Mouse (Mus musculus) intestine, postnatal 0 days (tissue): ENCODE results near the gene Nuak1. TPM values are rescaled to one million over a fixed set of nuclear protein-coding genes. Genes with fewer than 3 reads are reported as not detected.

Source experiments
- ATAC-seq: fragments of 200-750 bp; cut with Nextera tagmentation; 2 replicates; pipeline ENCODE4 v1.8.0; 2017; ENCODE audit warnings: mild to moderate bottlenecking, moderate TSS enrichment, moderate library complexity
- H3K27ac ChIP-seq: fragments of 300-500 bp; sonication (generic); 2 replicates; pipeline ENCODE4 v1.5.1; 2014; ENCODE audit warnings: mild to moderate bottlenecking, low read depth, low read length, moderate library complexity
- H3K27me3 ChIP-seq: fragments of 300-500 bp; sonication (generic); replicated peaks from 2 replicates; pipeline ENCODE4 v1.6.1; 2014; ENCODE audit warnings: low read length, mixed read lengths; ENCODE audit not compliant: control insufficient read depth, insufficient read depth
- H3K36me3 ChIP-seq: fragments of 300-500 bp; sonication (generic); 2 replicates; pipeline ENCODE4 v1.6.1; 2014; ENCODE audit warnings: mild to moderate bottlenecking, moderate library complexity; ENCODE audit not compliant: control insufficient read depth, insufficient read depth
- H3K4me1 ChIP-seq: fragments of 300-500 bp; sonication (generic); replicated peaks from 2 replicates; pipeline ENCODE4 v1.6.1; 2014; ENCODE audit warnings: antibody characterized with exemption, low read length, mixed read lengths; ENCODE audit not compliant: control insufficient read depth, insufficient read depth
- H3K4me2 ChIP-seq: fragments of 300-500 bp; sonication (generic); replicated peaks from 2 replicates; pipeline ENCODE4 v1.6.1; 2014; ENCODE audit warnings: low read depth, mild to moderate bottlenecking, moderate library complexity
- H3K4me3 ChIP-seq: fragments of 300-500 bp; sonication (generic); 2 replicates; pipeline ENCODE4 v1.5.1; 2014; ENCODE audit warnings: low read depth, low read length
- H3K9ac ChIP-seq: fragments of 300-500 bp; sonication (generic); 2 replicates; pipeline ENCODE4 v1.6.1; 2014; ENCODE audit warnings: mild to moderate bottlenecking, low read depth, low read length
- H3K9me3 ChIP-seq: fragments of 300-500 bp; sonication (generic); 2 replicates; pipeline ENCODE4 v1.6.1; 2016; ENCODE audit warnings: mixed run types; ENCODE audit not compliant: control insufficient read depth
- CTCF ChIP-seq: sonication (generic); IDR thresholded peaks from 2 replicates; pipeline ENCODE4 v1.5.1; 2016; ENCODE audit warnings: low read depth, mild to moderate bottlenecking, control low read depth, antibody characterized with exemption, moderate library complexity
- whole genome bisulfite sequencing: fragments of 180-500 bp; shearing (Covaris S2); extraction: QIAGEN DNeasy Blood & Tissue Kit; methylation state at CpG from one replicate; pipeline ENCODE4 v1.1.7; 2014; 5-methylcytosine and 5-hydroxymethylcytosine counted together
- polyA plus RNA-seq: library from polyadenylated mRNA; unstranded; fragments of >200 nt; fragmentation: Nextera tagmentation; extraction: Ambion mirVana; gene quantifications from 2 replicates; pipeline ENCODE4 v1.2.1, GENCODE M21; 2015

Gene Nuak1
- polyA plus RNA-seq, 1 experiment from 2014 or later, result 0.37 TPM

- H3K27ac ChIP-seq, result no peak overlapping the region
These were observed 76.6 kb downstream of the Nuak1 start for GRCm38 (mm10) chr10:84363833-84364232.

DNA sequence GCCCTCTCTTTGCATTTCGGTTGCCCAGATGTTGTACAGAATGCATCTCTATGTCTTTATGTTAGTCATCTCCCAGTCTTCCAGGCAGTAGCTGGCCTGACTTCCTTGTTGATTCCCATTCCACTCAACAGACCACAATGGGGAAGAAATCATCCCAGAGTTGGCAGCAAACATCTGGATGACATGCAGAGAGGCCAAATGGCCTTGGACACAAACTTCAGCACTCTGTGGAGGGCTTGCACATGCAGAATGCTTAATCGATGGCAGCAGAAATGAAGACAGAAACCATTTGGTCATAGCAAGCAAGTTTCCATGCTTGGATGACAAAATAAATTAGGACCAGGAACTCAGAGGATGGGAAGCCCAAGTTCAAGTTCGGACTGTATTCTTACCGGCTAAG, 79.4 kb downstream of the Nuak1 start:
- Histone ChIP-seq H3K36me3 (no peaks in the 10 kb centered on the region), H3K4me1 (no peaks in the 10 kb centered on the region; the same call in 1 of the 2 replicates), H3K4me2 (no peak overlapping the region), H3K9ac (no peak overlapping the region), H3K4me3 (no peak overlapping the region), H3K27me3 (no peaks in the 10 kb centered on the region), H3K9me3 (no peaks in the 10 kb centered on the region), H3K27ac (no peak overlapping the region)
- no peak for TF ChIP-seq CTCF
- 80% methylated on average over 4 of the region's 4 CpGs for WGBS
- no peak for ATAC-seq

More at GRCm38 (mm10) chr10:84363833-84364232, 76.6 kb downstream of the Nuak1 start:
- H3K36me3 ChIP-seq, result no peaks in the 10 kb centered on the region
- ATAC-seq, result no peak
- no peak overlapping the region for H3K9ac ChIP-seq
- H3K27me3 ChIP-seq, result no peaks in the 10 kb centered on the region
- H3K4me3 ChIP-seq, result no peak overlapping the region
- no peak overlapping the region for H3K4me2 ChIP-seq
- no peaks in the 10 kb centered on the region; the same call in 1 of the 2 replicates for H3K4me1 ChIP-seq
- no peaks in the 10 kb centered on the region for H3K9me3 ChIP-seq
- 82% methylated on average over 7 of the region's 7 CpGs for WGBS
- no peak for TF ChIP-seq CTCF

DNA sequence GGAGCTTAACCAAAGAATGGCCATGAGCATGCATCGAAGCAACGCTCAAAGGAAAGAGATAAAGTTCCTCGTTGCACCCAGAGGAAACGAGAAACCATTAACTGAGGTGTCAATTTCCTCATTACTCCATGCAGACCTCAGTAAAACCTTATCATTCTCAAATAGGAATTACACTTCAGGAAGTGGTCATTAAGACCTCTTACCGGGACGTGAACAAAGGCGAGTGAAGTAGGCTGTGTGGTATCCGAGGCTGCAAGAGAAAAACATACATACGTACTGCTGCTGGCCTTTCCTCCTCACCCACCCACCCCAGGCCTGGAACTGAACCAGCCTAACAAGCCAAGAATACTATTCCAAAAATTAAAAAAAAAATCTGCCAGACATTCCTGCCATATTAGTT, 80.0 kb downstream of the Nuak1 start:
- no peak overlapping the region for H3K4me2 ChIP-seq
- no peaks in the 10 kb centered on the region; the same call in 1 of the 2 replicates for H3K4me1 ChIP-seq
- WGBS, result 70% methylated on average over 9 of the region's 9 CpGs
- no peak for ATAC-seq
- H3K27ac ChIP-seq, result no peak overlapping the region
- no peak for TF ChIP-seq CTCF
- no peak overlapping the region for H3K4me3 ChIP-seq
- no peaks in the 10 kb centered on the region for H3K9me3 ChIP-seq
- H3K27me3 ChIP-seq, result no peaks in the 10 kb centered on the region
- no peaks in the 10 kb centered on the region for H3K36me3 ChIP-seq
- no peak overlapping the region for H3K9ac ChIP-seq

GRCm38 (mm10) chr10:84358738-84359120, 81.7 kb downstream of the Nuak1 start:
- WGBS, result 96% methylated on average over 4 of the region's 4 CpGs
- no peak overlapping the region for H3K27ac ChIP-seq
- TF ChIP-seq CTCF, result no peak

DNA sequence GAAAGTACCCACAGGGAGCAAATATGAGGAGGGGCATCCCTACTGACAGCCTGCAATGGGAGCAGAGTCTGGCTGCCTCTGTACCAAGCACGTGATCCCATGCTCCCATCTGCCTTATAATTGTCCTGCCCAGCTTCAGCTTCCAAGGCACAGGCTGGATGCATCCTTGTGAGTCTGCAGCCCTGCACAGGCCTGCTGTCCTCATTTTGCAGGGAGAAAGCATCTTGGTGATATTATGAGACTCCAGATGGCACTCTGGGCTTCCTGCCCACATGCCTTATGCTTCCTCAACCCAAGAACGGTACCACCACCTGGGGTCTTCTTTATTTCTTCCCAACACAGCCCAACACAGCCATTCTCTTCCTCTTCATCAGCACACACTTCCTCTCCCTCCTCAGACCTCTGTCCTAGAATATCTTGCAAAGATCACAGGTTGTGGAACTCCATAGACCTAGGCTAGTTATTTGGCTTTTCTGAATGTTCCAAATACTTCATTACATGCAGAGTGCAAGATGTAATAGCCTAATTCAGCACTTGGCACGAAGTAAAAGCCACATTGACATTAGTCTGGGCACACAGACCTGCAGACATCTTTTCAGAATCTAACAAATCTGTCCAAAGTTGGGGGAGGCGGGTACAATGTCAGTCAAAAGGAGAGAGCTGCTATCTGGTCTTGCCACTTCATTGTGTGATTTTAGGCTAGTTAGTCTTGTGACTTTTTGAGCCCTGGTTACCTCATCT, 82.2 kb downstream of the Nuak1 start:
- no peaks in the 10 kb centered on the region for H3K9me3 ChIP-seq
- TF ChIP-seq CTCF, result no peak
- no peak overlapping the region for H3K4me3 ChIP-seq
- no peaks in the 10 kb centered on the region for H3K27me3 ChIP-seq
- H3K4me1 ChIP-seq, result no peaks in the 10 kb centered on the region
- ATAC-seq, result no peak
- no peak overlapping the region for H3K9ac ChIP-seq
- 64% methylated on average over 4 of the region's 4 CpGs for WGBS
- H3K36me3 ChIP-seq, result no peaks in the 10 kb centered on the region
- no peak overlapping the region for H3K27ac ChIP-seq
- no peak overlapping the region for H3K4me2 ChIP-seq

More at GRCm38 (mm10) chr10:84358738-84359120, 81.7 kb downstream of the Nuak1 start:
- no peaks in the 10 kb centered on the region for H3K36me3 ChIP-seq
- no peak for ATAC-seq
- H3K4me3 ChIP-seq, result no peak overlapping the region
- H3K9me3 ChIP-seq, result no peaks in the 10 kb centered on the region
- H3K9ac ChIP-seq, result no peak overlapping the region
- no peaks in the 10 kb centered on the region for H3K4me1 ChIP-seq
- no peak overlapping the region for H3K4me2 ChIP-seq
- H3K27me3 ChIP-seq, result no peaks in the 10 kb centered on the region

DNA sequence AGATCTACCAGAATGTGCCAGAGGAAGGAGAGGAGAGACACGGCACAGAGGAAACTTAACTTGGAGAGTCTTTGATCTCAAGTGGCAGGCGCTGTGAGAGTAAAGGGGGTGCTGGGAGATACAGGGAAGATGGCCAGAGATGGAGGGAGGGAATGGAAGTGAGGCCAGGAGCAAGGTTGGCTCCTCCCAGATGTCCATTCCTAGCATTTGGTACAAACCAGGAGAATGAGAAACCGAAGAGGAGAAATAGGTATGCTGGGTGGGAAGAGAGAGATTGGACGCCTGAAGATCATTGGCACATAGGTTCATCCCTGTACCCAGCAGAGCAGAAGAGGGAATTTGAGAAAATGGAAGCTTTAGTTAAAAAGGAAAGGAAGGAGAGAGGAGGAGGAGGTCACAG, 82.8 kb downstream of the Nuak1 start:
- Histone ChIP-seq H3K27ac (no peak overlapping the region), H3K27me3 (no peaks in the 10 kb centered on the region), H3K9ac (no peak overlapping the region), H3K4me2 (no peak overlapping the region), H3K9me3 (no peaks in the 10 kb centered on the region), H3K4me3 (no peak overlapping the region), H3K4me1 (no peaks in the 10 kb centered on the region), H3K36me3 (no peaks in the 10 kb centered on the region)
- WGBS, result 77% methylated on average over 4 of the region's 4 CpGs
- ATAC-seq, result no peak
- no peak for TF ChIP-seq CTCF

GRCm38 (mm10) chr10:84354323-84354722, 86.1 kb downstream of the Nuak1 start:
- TF ChIP-seq CTCF, result no peak
- no peak overlapping the region for H3K4me2 ChIP-seq
- H3K9ac ChIP-seq, result no peak overlapping the region
- no peak for ATAC-seq
- H3K4me3 ChIP-seq, result no peak overlapping the region
- 50% methylated on average over 6 of the region's 6 CpGs for WGBS
- no peaks in the 10 kb centered on the region for H3K4me1 ChIP-seq
- H3K36me3 ChIP-seq, result no peaks in the 10 kb centered on the region
- H3K9me3 ChIP-seq, result no peaks in the 10 kb centered on the region
- H3K27me3 ChIP-seq, result no peaks in the 10 kb centered on the region
- H3K27ac ChIP-seq, result no peak overlapping the region
